Mouse (Mus musculus): ENCODE measurements around the gene Anxa3. TPM values are rescaled to one million over a fixed set of nuclear protein-coding genes. Genes with fewer than 3 reads are reported as not detected.

The Anxa3 gene
- 1 to 10 TPM in 1 of 2 experiments, under 1 TPM in 1; 0.39 to 1.9 TPM for polyA plus RNA-seq (2017; shearing (Covaris generic))

DNA sequence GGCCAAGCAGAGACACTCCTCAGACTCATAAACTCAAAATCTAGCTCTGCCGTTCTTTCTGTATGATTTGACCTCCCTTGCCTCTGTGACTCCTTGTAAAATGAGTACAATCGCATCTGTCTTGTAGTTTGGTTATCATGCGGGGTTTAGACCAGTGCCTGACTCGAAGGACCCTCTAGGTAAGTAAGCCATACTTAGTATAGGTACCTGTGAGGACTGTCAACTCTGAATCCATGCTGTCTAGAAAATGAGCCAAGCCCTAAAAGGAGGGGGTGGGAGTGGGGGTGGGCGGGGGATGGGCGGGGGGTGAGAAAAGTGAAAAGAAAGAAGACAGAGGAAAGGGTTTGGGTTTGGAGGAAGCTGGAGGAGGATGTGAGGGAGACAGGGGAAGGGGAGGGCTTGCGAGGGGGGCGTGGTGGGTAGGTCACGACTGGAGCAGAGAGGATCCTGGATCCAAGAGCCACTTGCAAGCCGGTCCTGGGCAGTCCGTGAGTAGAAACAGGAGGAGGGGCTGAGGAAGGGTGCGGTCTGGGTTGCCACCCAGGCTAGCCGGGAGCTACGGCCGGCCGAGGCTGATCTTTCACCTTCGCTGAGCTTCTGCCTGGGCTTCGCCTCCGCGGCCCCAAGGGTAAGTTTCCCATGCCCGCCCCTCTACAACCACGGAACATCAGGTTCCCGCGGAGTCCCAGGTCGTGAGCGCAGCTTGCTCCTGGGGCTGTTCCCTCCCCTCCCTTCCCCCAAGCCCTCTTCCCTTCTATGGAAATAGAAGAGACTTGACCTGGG is at the start of gene Anxa3:
Gene Anxa3 (plus strand): TSS at position 404 of the 783 bp plus-strand sequence.

Other genes with a start within 250 kb of the Anxa3 start
- gene Bmp2k, start 204.3 kb downstream of the Anxa3 start, polyA plus RNA-seq (2017; shearing (Covaris generic)) = 10 to 100 TPM; 28.5 to 37.6 TPM

Measured in activated CD4-positive, CD25-positive, alpha-beta regulatory T cell (primary cell).